Mouse (Mus musculus) heart, adult 2 months (tissue): Measurements from ENCODE around the gene Gm9844.

ENCODE experiments used
- CTCF ChIP-seq: fragments of 200-600 bp; IDR thresholded peaks from 2 replicates; pipeline ENCODE4 v1.8.1; 2022; ENCODE audit warnings: antibody characterized with exemption, mild to moderate bottlenecking, moderate library complexity
- POLR2A ChIP-seq: fragments of 200-500 bp; IDR thresholded peaks from 2 replicates; pipeline ENCODE4 v1.6.1; 2011; ENCODE audit warnings: mild to moderate bottlenecking, low read depth, low read length, control low read depth; ENCODE audit not compliant: insufficient read depth

GRCm38 (mm10) chr7:24892125-24892583, 30.1 kb downstream of the Gm9844 start:
- no peak for TF ChIP-seq POLR2A
- TF ChIP-seq CTCF = no peak
